Mouse (Mus musculus) embryonic facial prominence, embryonic 13.5 days (tissue): ENCODE data around the gene S100a8. TPM values are rescaled to one million over a fixed set of nuclear protein-coding genes. Genes with fewer than 3 reads are reported as not detected.

Experiments
- ATAC-seq: fragments of 200-750 bp; cut with Nextera tagmentation; 2 replicates; pipeline ENCODE4 v1.8.0; 2017; ENCODE audit warnings: low read depth; ENCODE audit not compliant: insufficient number of reproducible peaks, insufficient read depth, low FRiP score, low TSS enrichment
- H3K27ac ChIP-seq: fragments of 300-500 bp; sonication (generic); 2 replicates; pipeline ENCODE4 v1.5.1; 2015; ENCODE audit warnings: moderate library complexity, mild to moderate bottlenecking, inconsistent platforms
- H3K27me3 ChIP-seq: fragments of 300-500 bp; sonication (generic); 2 replicates; pipeline ENCODE4 v1.6.1; 2015; ENCODE audit warnings: mild to moderate bottlenecking, inconsistent platforms
- H3K36me3 ChIP-seq: fragments of 300-500 bp; sonication (generic); 2 replicates; pipeline ENCODE4 v1.6.1; 2015; ENCODE audit warnings: mild to moderate bottlenecking, inconsistent platforms
- H3K4me1 ChIP-seq: fragments of 300-500 bp; sonication (generic); 2 replicates; pipeline ENCODE4 v1.6.1; 2015; ENCODE audit warnings: inconsistent platforms
- H3K4me2 ChIP-seq: fragments of 300-500 bp; sonication (generic); 2 replicates; pipeline ENCODE4 v1.6.1; 2015; ENCODE audit warnings: moderate library complexity, mild to moderate bottlenecking, inconsistent platforms
- H3K4me3 ChIP-seq: fragments of 300-500 bp; sonication (generic); 2 replicates; pipeline ENCODE4 v1.5.1; 2015; ENCODE audit warnings: mild to moderate bottlenecking, inconsistent platforms
- H3K9ac ChIP-seq: fragments of 300-500 bp; sonication (generic); 2 replicates; pipeline ENCODE4 v1.6.1; 2015; ENCODE audit warnings: mild to moderate bottlenecking, inconsistent platforms
- H3K9me3 ChIP-seq: fragments of 300-500 bp; sonication (generic); 2 replicates; pipeline ENCODE4 v1.6.1; 2016; ENCODE audit warnings: inconsistent platforms
- WGBS: fragments of 180-500 bp; shearing (Covaris S2); methylation state at CpG from one replicate; pipeline ENCODE4 v1.1.7; 2015; ENCODE audit warnings: mixed read lengths; 5-methylcytosine and 5-hydroxymethylcytosine counted together
- polyA plus RNA-seq: library from polyadenylated mRNA; unstranded; fragments of >200 nt; fragmentation: Nextera tagmentation; extraction: Ambion mirVana; gene quantifications from 2 replicates; pipeline ENCODE4 v1.2.1, GENCODE M21; 2015

S100a8 gene
- polyA plus RNA-seq, 1 experiment from 2014 or later: 5.9 TPM

DNA sequence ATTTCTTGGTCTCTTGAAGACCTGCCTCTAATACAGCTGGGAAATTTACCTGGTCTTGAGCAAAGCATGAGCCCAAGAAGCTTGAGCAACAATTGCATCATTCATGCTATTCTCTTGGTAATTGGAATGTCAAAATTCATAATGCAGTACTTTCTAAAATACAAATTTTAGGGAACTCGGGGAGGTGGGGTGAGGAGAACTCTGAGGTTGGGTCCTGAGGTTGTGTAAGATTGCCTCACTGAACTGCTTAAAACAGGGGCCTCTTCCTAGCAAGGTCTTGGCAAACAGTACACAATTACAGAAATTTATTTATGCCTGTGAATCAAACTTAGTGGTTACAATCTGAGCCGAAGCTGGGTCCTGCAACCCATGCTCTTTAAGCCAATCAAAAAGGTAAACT, 18.1 kb downstream of the S100a8 start:
- no peaks in the 10 kb centered on the region for H3K27me3 ChIP-seq
- no peak overlapping the region for H3K4me2 ChIP-seq
- H3K9me3 ChIP-seq: no peaks in the 10 kb centered on the region
- H3K4me1 ChIP-seq: no peaks in the 10 kb centered on the region
- no peak overlapping the region for H3K27ac ChIP-seq
- H3K4me3 ChIP-seq: no peak overlapping the region
- no peak overlapping the region for H3K9ac ChIP-seq
- 82% methylated on average over 2 of the region's 2 CpGs for WGBS
- H3K36me3 ChIP-seq: no peaks in the 10 kb centered on the region
- ATAC-seq: no peak

- no peak overlapping the region for H3K27ac ChIP-seq
- no peak for ATAC-seq
- WGBS: 71% methylated on average over 2 of the region's 2 CpGs
- no peaks in the 10 kb centered on the region for H3K36me3 ChIP-seq
- H3K9ac ChIP-seq: no peak overlapping the region
- no peak overlapping the region for H3K4me3 ChIP-seq
- no peaks in the 10 kb centered on the region for H3K27me3 ChIP-seq
- no peak overlapping the region for H3K4me2 ChIP-seq
- no peaks in the 10 kb centered on the region for H3K9me3 ChIP-seq
- no peaks in the 10 kb centered on the region for H3K4me1 ChIP-seq
Measured at GRCm38 (mm10) chr3:90693496-90693895, 24.7 kb downstream of the S100a8 start.

DNA sequence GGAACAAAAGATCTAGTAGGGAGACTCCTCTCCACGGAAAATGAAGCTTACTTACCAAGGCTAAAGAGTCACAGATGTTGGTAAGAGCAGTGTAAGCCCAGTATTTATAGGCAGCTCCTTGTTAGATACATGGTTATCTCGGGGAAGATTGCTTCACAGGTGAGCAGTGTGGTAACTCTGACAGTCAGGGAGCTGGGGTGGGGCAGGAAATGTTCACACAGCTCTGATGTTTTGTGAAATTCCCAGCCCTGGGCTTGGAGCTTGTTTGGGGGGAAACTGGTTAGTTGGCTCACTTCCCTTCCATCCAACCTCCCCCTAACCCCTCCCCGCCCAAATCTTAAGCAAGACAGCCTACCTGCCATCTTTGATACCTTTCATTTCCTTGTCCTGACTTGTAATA, 26.8 kb downstream of the S100a8 start, which contains the start of gene S100a9:
Gene S100a9 (minus strand): TSS at position 109 of the 400 bp plus-strand sequence.
- no peak within 1 kb of the TSS for H3K27ac ChIP-seq
- H3K9ac ChIP-seq: no peak within 1 kb of the TSS
- no peak for ATAC-seq
- H3K27me3 ChIP-seq: no peaks in the 10 kb centered on the region
- no peak within 1 kb of the TSS for H3K4me3 ChIP-seq
- no peaks in the 10 kb centered on the region for H3K9me3 ChIP-seq
- no peaks in the 10 kb centered on the region for H3K36me3 ChIP-seq
- H3K4me1 ChIP-seq: no peaks in the 10 kb centered on the region
- WGBS: 68% methylated on average over 3 of the region's 3 CpGs
- no peak within 1 kb of the TSS for H3K4me2 ChIP-seq

- WGBS: 87% methylated on average over 2 of the region's 2 CpGs
- no peaks in the 10 kb centered on the region for H3K9me3 ChIP-seq
- no peak for ATAC-seq
Measured at GRCm38 (mm10) chr3:90702244-90702643, 33.5 kb downstream of the S100a8 start.

GRCm38 (mm10) chr3:90708523-90709202, 39.9 kb downstream of the S100a8 start:
- Histone ChIP-seq H3K27ac (no peak overlapping the region), H3K9me3 (no peaks in the 10 kb centered on the region), H3K4me2 (no peak overlapping the region), H3K36me3 (no peaks in the 10 kb centered on the region), H3K9ac (no peak overlapping the region), H3K27me3 (no peaks in the 10 kb centered on the region), H3K4me1 (no peaks in the 10 kb centered on the region), H3K4me3 (no peak overlapping the region)
- ATAC-seq: no peak
- 23% methylated on average over 4 of the region's 4 CpGs for WGBS

More at GRCm38 (mm10) chr3:90702244-90702643, 33.5 kb downstream of the S100a8 start:
- Histone ChIP-seq H3K4me3 (no peak overlapping the region), H3K9ac (no peak overlapping the region), H3K36me3 (no peaks in the 10 kb centered on the region), H3K27me3 (no peaks in the 10 kb centered on the region), H3K4me1 (no peaks in the 10 kb centered on the region), H3K27ac (no peak overlapping the region), H3K4me2 (no peak overlapping the region)

- Histone ChIP-seq H3K9ac (no peak overlapping the region), H3K27ac (no peak overlapping the region), H3K4me1 (no peaks in the 10 kb centered on the region), H3K4me2 (no peak overlapping the region), H3K9me3 (no peaks in the 10 kb centered on the region), H3K27me3 (no peaks in the 10 kb centered on the region), H3K4me3 (no peak overlapping the region), H3K36me3 (no peaks in the 10 kb centered on the region)
- no peak for ATAC-seq
- WGBS: 45% methylated on average over 12 of the region's 12 CpGs
Measured at GRCm38 (mm10) chr3:90709591-90710460, 41.0 kb downstream of the S100a8 start.

Other genes with a start within 250 kb of the S100a8 start
- 31.0 and 31.1 TPM in 2 replicates for gene Ints3, start 235.4 kb upstream of the S100a8 start, polyA plus RNA-seq
- 2.8 and 5.0 TPM in 2 replicates for gene Npr1, start 203.1 kb upstream of the S100a8 start, polyA plus RNA-seq
- gene Ilf2, start 192.9 kb upstream of the S100a8 start, polyA plus RNA-seq: 265 and 286 TPM in 2 replicates
- 85.5 and 100 TPM in 2 replicates for gene Snapin, start 177.9 kb upstream of the S100a8 start, polyA plus RNA-seq
- 187 and 195 TPM in 2 replicates for gene Chtop, start 159.5 kb upstream of the S100a8 start, polyA plus RNA-seq
- gene S100a1, start 154.6 kb upstream of the S100a8 start, polyA plus RNA-seq: 13.5 and 16.5 TPM in 2 replicates
- 24.2 and 26.7 TPM in 2 replicates for gene S100a13, start 154.5 kb upstream of the S100a8 start, polyA plus RNA-seq
- gene S100a14, start 142.1 kb upstream of the S100a8 start, polyA plus RNA-seq: 22.7 and 25.5 TPM in 2 replicates
- gene S100a16, start 131.7 kb upstream of the S100a8 start, polyA plus RNA-seq: 95.0 and 96.5 TPM in 2 replicates
- 0.44 and 0.62 TPM in 2 replicates for gene S100a3, start 108.4 kb upstream of the S100a8 start, polyA plus RNA-seq
- gene S100a2, start 78.7 kb upstream of the S100a8 start, polyA plus RNA-seq: not detected in 2 replicates
- not detected in 2 replicates for gene Gm42674, start 67.1 kb upstream of the S100a8 start, polyA plus RNA-seq
- gene S100a4, start 65.2 kb upstream of the S100a8 start, polyA plus RNA-seq: 18.8 and 19.2 TPM in 2 replicates
- not detected in 2 replicates for gene S100a5, start 60.5 kb upstream of the S100a8 start, polyA plus RNA-seq
- gene S100a6, start 56.1 kb upstream of the S100a8 start, polyA plus RNA-seq: 89.9 and 97.9 TPM in 2 replicates
- 0.41 TPM in 1 of 2 replicates, not detected in the other for gene S100a7a, start 15.0 kb upstream of the S100a8 start, polyA plus RNA-seq
- gene S100a9, start 26.7 kb downstream of the S100a8 start, polyA plus RNA-seq: 4.0 and 13.4 TPM in 2 replicates
- not detected in 2 replicates for gene Pglyrp4, start 57.9 kb downstream of the S100a8 start, polyA plus RNA-seq
- not detected in 2 replicates for gene Gm5849, start 108.9 kb downstream of the S100a8 start, polyA plus RNA-seq